Mouse (Mus musculus) heart, postnatal 25 days (tissue): ENCODE data around the gene Nelfb. TPM values are rescaled to one million over a fixed set of nuclear protein-coding genes. Genes with fewer than 3 reads are reported as not detected.

Experiments
- DNase-seq: peaks from one replicate; pipeline ENCODE4 v3.0.0; 2022; ENCODE audit warnings: low spot score
- intact Hi-C: fragments of 180-260 bp; cut with DNase I; formaldehyde crosslinking; loops from one replicate; pipeline ENCODE4 v1.15.1; 2025
- total RNA-seq, 2 experiments: library from RNA; stranded (reverse); gene quantifications; 2 replicates each; pipeline ENCODE4 v1.2.3; 2021

The Nelfb gene
- total RNA-seq, 2 experiments from 2014 or later, result 36.1 to 40.6 TPM

- no peak for DNase-seq
- intact Hi-C loops, result no loop called here
Observed at GRCm38 (mm10) chr2:25167481-25167880, 43.8 kb downstream of the Nelfb start.

GRCm38 (mm10) chr2:25157655-25158054, 53.6 kb downstream of the Nelfb start:
- intact Hi-C loops, result loop anchor here (1.0 to 2.0 kb wide), 2 partner anchors 30 to 59 kb away; no protein-coding TSS in a partner anchor
- no peak for DNase-seq

- intact Hi-C loops, result loop anchor here (1.0 to 2.0 kb wide), 2 partner anchors 30 to 58 kb away; no protein-coding TSS in a partner anchor
- DNase-seq, result no peak
Observed at GRCm38 (mm10) chr2:25156990-25157389, 54.3 kb downstream of the Nelfb start.

GRCm38 (mm10) chr2:25156177-25156576, 55.1 kb downstream of the Nelfb start:
- intact Hi-C loops, result loop anchor here (2.0 kb wide), 1 partner anchor 57 kb away; no protein-coding TSS in a partner anchor
- no peak for DNase-seq

GRCm38 (mm10) chr2:25151280-25151956, 59.9 kb downstream of the Nelfb start:
- no peak for DNase-seq

More at GRCm38 (mm10) chr2:25151280-25151956, 59.9 kb downstream of the Nelfb start:
- intact Hi-C loops, result no loop called here

Other genes with a start within 250 kb of the Nelfb start
- gene Dph7, start 249.1 kb downstream of the Nelfb start, total RNA-seq, result 1 to 10 TPM; 3.3 to 4.0 TPM
- 100 to 1,000 TPM in 1 of 2 experiments, 10 to 100 TPM in 1; 98.7 to 101 TPM for gene Mrpl41, start 236.4 kb downstream of the Nelfb start, total RNA-seq
- 10 to 100 TPM; 22.2 to 23.3 TPM for gene Pnpla7, start 235.5 kb downstream of the Nelfb start, total RNA-seq
- 10 to 100 TPM; 19.8 to 21.2 TPM for gene Nsmf, start 157.1 kb downstream of the Nelfb start, total RNA-seq
- not detected for gene Entpd8, start 131.2 kb downstream of the Nelfb start, total RNA-seq
- not detected for gene Noxa1, start 116.3 kb downstream of the Nelfb start, total RNA-seq
- gene Nrarp, start 30.7 kb downstream of the Nelfb start, total RNA-seq, result 10 to 100 TPM in 1 of 2 experiments, 1 to 10 TPM in 1; 7.2 to 11.5 TPM
- gene Tor4a, start 14.6 kb downstream of the Nelfb start, total RNA-seq, result 1 to 10 TPM; 4.1 to 4.2 TPM
- not detected for gene Stpg3, start 3.1 kb upstream of the Nelfb start, total RNA-seq
- gene Fam166a, start 7.3 kb upstream of the Nelfb start, total RNA-seq, result not detected
- gene Tubb4b, start 13.2 kb upstream of the Nelfb start, total RNA-seq, result 100 to 1,000 TPM; 258 to 313 TPM
- gene Slc34a3, start 22.9 kb upstream of the Nelfb start, total RNA-seq, result not detected
- gene Rnf224, start 25.3 kb upstream of the Nelfb start, total RNA-seq, result not detected
- under 1 TPM in 1 of 2 experiments, not detected in 1; 0.53 TPM for gene Rnf208, start 30.8 kb upstream of the Nelfb start, total RNA-seq
- not detected for gene Cysrt1, start 31.0 kb upstream of the Nelfb start, total RNA-seq
- 1 to 10 TPM; 1.5 to 1.7 TPM for gene AL732309.1, start 35.4 kb upstream of the Nelfb start, total RNA-seq
- gene Tmem203, start 44.0 kb upstream of the Nelfb start, total RNA-seq, result 10 to 100 TPM; 12.6 to 13.2 TPM
- gene Tprn, start 51.1 kb upstream of the Nelfb start, total RNA-seq, result 1 to 10 TPM; 3.6 to 6.0 TPM
- 10 to 100 TPM; 36.7 to 40.5 TPM for gene Ssna1, start 60.9 kb upstream of the Nelfb start, total RNA-seq
- 10 to 100 TPM; 38.4 to 40.7 TPM for gene Anapc2, start 61.0 kb upstream of the Nelfb start, total RNA-seq
- gene Tmem210, start 76.7 kb upstream of the Nelfb start, total RNA-seq, result not detected
- not detected for gene Lrrc26, start 78.4 kb upstream of the Nelfb start, total RNA-seq
- not detected for gene Grin1, start 107.7 kb upstream of the Nelfb start, total RNA-seq
- gene Man1b1, start 120.8 kb upstream of the Nelfb start, total RNA-seq, result 10 to 100 TPM; 18.0 to 20.9 TPM
- 1 to 10 TPM; 3.0 to 3.4 TPM for gene Dpp7, start 144.9 kb upstream of the Nelfb start, total RNA-seq
- gene Uap1l1, start 154.2 kb upstream of the Nelfb start, total RNA-seq, result 1 to 10 TPM; 4.0 to 6.1 TPM
- gene Sapcd2, start 160.8 kb upstream of the Nelfb start, total RNA-seq, result under 1 TPM; 0.16 to 0.50 TPM
- gene Entpd2, start 184.4 kb upstream of the Nelfb start, total RNA-seq, result 10 to 100 TPM; 10.8 to 13.9 TPM
- gene Npdc1, start 187.9 kb upstream of the Nelfb start, total RNA-seq, result 10 to 100 TPM; 25.1 to 27.7 TPM
- under 1 TPM in 1 of 2 experiments, not detected in 1; 0.34 TPM for gene Fut7, start 211.8 kb upstream of the Nelfb start, total RNA-seq
- 10 to 100 TPM; 31.2 to 36.2 TPM for gene Abca2, start 217.2 kb upstream of the Nelfb start, total RNA-seq
- 1 to 10 TPM; 2.4 to 3.6 TPM for gene Clic3, start 245.3 kb upstream of the Nelfb start, total RNA-seq
- 10 to 100 TPM; 17.4 to 20.8 TPM for gene Paxx, start 249.6 kb upstream of the Nelfb start, total RNA-seq